Comparison of ENCODE assay signal across 27 mouse cellular contexts in the genomic region with DNA sequence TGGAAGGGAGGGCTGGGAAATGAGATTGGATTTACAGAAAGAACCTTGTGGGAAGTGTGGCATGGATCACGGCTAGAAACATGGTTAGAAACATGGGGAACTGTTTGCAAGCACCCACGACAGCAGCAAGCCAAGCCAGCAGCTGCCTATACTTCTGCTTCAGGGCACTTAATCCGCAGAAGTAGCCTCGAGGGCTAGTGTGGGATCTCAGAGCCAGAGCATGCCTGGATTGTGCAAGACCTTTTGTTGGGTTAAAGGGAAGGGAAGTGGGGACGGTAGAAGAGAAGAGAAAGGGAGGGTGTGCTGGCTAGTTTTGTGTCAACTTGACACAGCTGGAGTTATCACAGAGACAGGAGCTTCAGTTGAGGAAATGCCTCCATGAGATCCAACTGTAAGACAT. TPM values are rescaled to one million over a fixed set of nuclear protein-coding genes. Genes with fewer than 3 reads are reported as not detected.
A peak's percentile ranks its signal among the peaks of the same experiment; 100 is the strongest.
DNase-seq lines count a peak whose midpoint lies in the region; ATAC-seq and TF ChIP-seq lines count a peak whose summit lies in the region.
"Had no signal": no experiment of that assay in that cellular context is flagged by ENCODE, and none has a peak within 500 bp of the region (broad histone marks: within the 10 kb centered on the region; RNA-seq: fewer than 3 reads in every experiment).

No protein-coding gene starts in this region.

- no peak overlapping the region for H3K9ac ChIP-seq in liver, adult 2 months (ENCODE audit: low read depth, low read length)
- no peak overlapping the region for H3K9ac ChIP-seq in lung, postnatal 0 days (replicated peaks; ENCODE audit: low read depth)
- H3K9ac ChIP-seq: embryonic facial prominence, embryonic 12.5 days; heart, embryonic 15.5 days; hindbrain, embryonic 14.5 days; limb, embryonic 12.5 days; liver, embryonic 13.5 days; lung, embryonic 15.5 days had no signal

- peak; percentile 5 for DNase-seq in liver, adult 2 months (ENCODE audit: extremely low read depth, low read depth, low spot score)
- no peak for DNase-seq in liver
- peak; percentile 38 for DNase-seq in adipocyte (ENCODE audit: low spot score)
- peak; percentile 54 for DNase-seq in lung, postnatal 0 days (ENCODE audit: low spot score)
- peak; percentile 18 to 28 for DNase-seq in monocyte, adult 2 months (ENCODE audit: low read depth in 1 of 2, low spot score in 2 of 2)
- no peak for DNase-seq in hindbrain, embryonic 10.5 days (ENCODE audit: low spot score)
- DNase-seq in urinary bladder, adult 2 months (ENCODE audit: low spot score), result no peak
- DNase-seq: adrenal gland, postnatal 10 days; cerebellum, postnatal 10 days; gastrocnemius, postnatal 36 days; heart, postnatal 36 days; kidney, adult 18-20 months; kidney, postnatal 4 days; liver, embryonic 13.5 days had no signal

- no peak for TF ChIP-seq POLR2A in liver, adult 2 months (IDR thresholded peaks at IDR 0.05; ENCODE audit: extremely low read depth, insufficient read depth, low read length)

- TF ChIP-seq CTCF in liver, adult 2 months (IDR thresholded peaks at IDR 0.05; ENCODE audit: low read depth, low read length), result no peak
- no peak for TF ChIP-seq CTCF in lung, postnatal 0 days (IDR thresholded peaks at IDR 0.05)

- 0 out of 2 replicates have a peak, but pooled peaks have one; percentile 48 for ATAC-seq in lung, postnatal 0 days
- ATAC-seq: inflammation-experienced regulatory T-cells, adult 6 months had no signal

- H3K9me3 ChIP-seq in lung, postnatal 0 days (ENCODE audit: low read length), result no peaks in the 10 kb centered on the region
- no peaks in the 10 kb centered on the region for H3K9me3 ChIP-seq in hindbrain, embryonic 10.5 days
- H3K9me3 ChIP-seq: embryonic facial prominence, embryonic 12.5 days; G1E; heart, embryonic 15.5 days; limb, embryonic 12.5 days; liver, embryonic 13.5 days; lung, embryonic 15.5 days had no signal

- H3K4me2 ChIP-seq in lung, postnatal 0 days (replicated peaks; ENCODE audit: low read depth, low read length), result no peak overlapping the region
- H3K4me2 ChIP-seq: embryonic facial prominence, embryonic 12.5 days; heart, embryonic 15.5 days; hindbrain, embryonic 14.5 days; limb, embryonic 12.5 days; liver, embryonic 13.5 days; lung, embryonic 15.5 days had no signal

- no peaks in the 10 kb centered on the region for H3K79me2 ChIP-seq in liver, adult 2 months (ENCODE audit: control insufficient read depth, insufficient read depth, low read length)

- no peak overlapping the region for H3K27ac ChIP-seq in liver, adult 2 months (replicated peaks; ENCODE audit: insufficient read depth, low read depth, low read length)
- no peak overlapping the region for H3K27ac ChIP-seq in lung, postnatal 0 days (ENCODE audit: low read length)
- H3K27ac ChIP-seq in hindbrain, embryonic 10.5 days, result no peak overlapping the region
- H3K27ac ChIP-seq: embryonic facial prominence, embryonic 12.5 days; heart, embryonic 15.5 days; hindbrain, embryonic 14.5 days; limb, embryonic 12.5 days; liver, embryonic 13.5 days; lung, embryonic 15.5 days had no signal

- no peak for TF ChIP-seq EP300 in lung, postnatal 0 days (IDR thresholded peaks at IDR 0.05)

- no peak overlapping the region for H3K4me3 ChIP-seq in liver, adult 2 months (ENCODE audit: insufficient read depth, low read depth, low read length)
- H3K4me3 ChIP-seq in lung, postnatal 0 days (ENCODE audit: low read depth, low read length), result no peak overlapping the region
- H3K4me3 ChIP-seq in hindbrain, embryonic 10.5 days, result no peak overlapping the region
- H3K4me3 ChIP-seq: embryonic facial prominence, embryonic 12.5 days; heart, embryonic 15.5 days; limb, embryonic 12.5 days; liver, embryonic 13.5 days; lung, embryonic 15.5 days had no signal

- no peaks in the 10 kb centered on the region for H3K4me1 ChIP-seq in liver, adult 2 months (ENCODE audit: control insufficient read depth, insufficient read depth, low read length)
- H3K4me1 ChIP-seq in lung, postnatal 0 days (ENCODE audit: insufficient read depth, low read depth, low read length), result no peaks in the 10 kb centered on the region
- no peaks in the 10 kb centered on the region for H3K4me1 ChIP-seq in hindbrain, embryonic 10.5 days (replicated peaks)
- H3K4me1 ChIP-seq: embryonic facial prominence, embryonic 12.5 days; heart, embryonic 15.5 days; limb, embryonic 12.5 days; liver, embryonic 13.5 days; lung, embryonic 15.5 days had no signal

- no peaks in the 10 kb centered on the region for H3K36me3 ChIP-seq in liver, adult 2 months (ENCODE audit: control insufficient read depth, insufficient read depth, low read length)
- no peaks in the 10 kb centered on the region for H3K36me3 ChIP-seq in lung, postnatal 0 days (ENCODE audit: insufficient read depth, low read length)
- no peaks in the 10 kb centered on the region for H3K36me3 ChIP-seq in hindbrain, embryonic 10.5 days
- H3K36me3 ChIP-seq: embryonic facial prominence, embryonic 12.5 days; G1E; heart, embryonic 15.5 days; limb, embryonic 12.5 days; liver, embryonic 13.5 days; lung, embryonic 15.5 days had no signal

- no peaks in the 10 kb centered on the region for H3K27me3 ChIP-seq in liver, adult 2 months (ENCODE audit: control insufficient read depth, insufficient read depth, low read length)
- no peaks in the 10 kb centered on the region for H3K27me3 ChIP-seq in lung, postnatal 0 days (replicated peaks; ENCODE audit: insufficient read depth, low read length)
- peaks cover 7% of the 10 kb centered on the region; the same call in 1 of the 2 replicates for H3K27me3 ChIP-seq in hindbrain, embryonic 10.5 days (ENCODE audit: insufficient read depth, poor library complexity, severe bottlenecking)
- H3K27me3 ChIP-seq: CH12.LX; embryonic facial prominence, embryonic 12.5 days; heart, embryonic 15.5 days; limb, embryonic 12.5 days; liver, embryonic 13.5 days; lung, embryonic 15.5 days had no signal

- WGBS in liver, adult 2 months, result 64% methylated on average over 5 of the region's 5 CpGs
- WGBS in lung, postnatal 0 days, result 42% methylated on average over 5 of the region's 5 CpGs
- 78% methylated on average over 5 of the region's 5 CpGs for WGBS in hindbrain, embryonic 10.5 days

RNA-seq across cellular contexts. Expression of gene Cd6, which starts 26.1 kb away (rescaled TPM):
- 0.18 and 0.20 TPM in 2 replicates for total RNA-seq in liver, adult 2 months (2014; rRNA removed)
- 0.36 and 0.44 TPM in 2 replicates for polyA plus RNA-seq in liver, adult 2 months (2012; rRNA removed)
- polyA plus RNA-seq in lung, postnatal 0 days (2015; fragmentation: Nextera tagmentation; extraction: Ambion mirVana), result not detected in 2 replicates
- polyA plus RNA-seq in hindbrain, embryonic 10.5 days (2016; fragmentation: Nextera tagmentation; extraction: Ambion mirVana), result not detected in 2 replicates
- polyA plus RNA-seq in urinary bladder, adult 2 months (2012; rRNA removed), result 0.39 and 0.50 TPM in 2 replicates
- total RNA-seq: layer of hippocampus, postnatal 10 days; midbrain, postnatal 0 days had no signal
- polyA plus RNA-seq: brain, embryonic 14.5 days; embryonic facial prominence, embryonic 12.5 days; forebrain, embryonic 11.5 days; G1E; heart, embryonic 15.5 days; hindbrain, embryonic 14.5 days; kidney, embryonic 16.5 days; limb, embryonic 12.5 days had no signal

RNA-seq across cellular contexts. Expression of gene Slc15a3, which starts 35.8 kb away (rescaled TPM):
- 3.3 and 5.6 TPM in 2 replicates for total RNA-seq in liver, adult 2 months (2014; rRNA removed)
- 6.2 and 10.6 TPM in 2 replicates for polyA plus RNA-seq in liver, adult 2 months (2012; rRNA removed)
- polyA plus RNA-seq in lung, postnatal 0 days (2015; fragmentation: Nextera tagmentation; extraction: Ambion mirVana), result 3.0 and 3.7 TPM in 2 replicates
- 0.50 and 0.93 TPM in 2 replicates for polyA plus RNA-seq in hindbrain, embryonic 10.5 days (2016; fragmentation: Nextera tagmentation; extraction: Ambion mirVana)
- polyA plus RNA-seq in urinary bladder, adult 2 months (2012; rRNA removed), result 0.99 and 1.7 TPM in 2 replicates

Comparison
In these comparisons a context has a peak if more than half of its experiments do, and no peak if none do; other contexts are left out.
1. DNase-seq: peak in liver, adult 2 months (single experiment), adipocyte (single experiment), lung, postnatal 0 days (single experiment) and monocyte, adult 2 months (2 of 2); none in liver (single experiment), hindbrain, embryonic 10.5 days (single experiment) and urinary bladder, adult 2 months (single experiment).